Mouse (Mus musculus) hematopoietic stem cell, adult 5-6 weeks (primary cell): ENCODE data around the gene Fbxl8. TPM values are rescaled to one million over a fixed set of nuclear protein-coding genes. Genes with fewer than 3 reads are reported as not detected.
A peak's percentile ranks its signal among the peaks of the same experiment; 100 is the strongest.

Experiments used
- ATAC-seq, 2 experiments: fragments of 125-278 bp in 1 of 2; replicated peaks in 1 of 2; 2 replicates each; pipeline ENCODE4 v1.8.0; 2016 to 2017; ENCODE audit warnings: inconsistent platforms in 2 of 2, mild to moderate bottlenecking in 2 of 2, moderate number of reproducible peaks in 2 of 2, low read depth in 1 of 2, moderate TSS enrichment in 1 of 2; ENCODE audit not compliant: low FRiP score in 2 of 2, poor library complexity in 2 of 2, severe bottlenecking in 2 of 2, insufficient read depth in 1 of 2, low TSS enrichment in 1 of 2
- total RNA-seq: library from RNA; stranded (forward); fragments of 172-1452, 232-1000 nt; gene quantifications from 2 replicates; pipeline ENCODE4 v1.2.3, GENCODE M21; 2017

Fbxl8 gene
- total RNA-seq, 1 experiment from 2014 or later = 4.9 TPM

GRCm38 (mm10) chr8:105254152-105254965 is 10.1 kb upstream of the Fbxl8 start:
- ATAC-seq = peak; percentile 81 to 88

DNA sequence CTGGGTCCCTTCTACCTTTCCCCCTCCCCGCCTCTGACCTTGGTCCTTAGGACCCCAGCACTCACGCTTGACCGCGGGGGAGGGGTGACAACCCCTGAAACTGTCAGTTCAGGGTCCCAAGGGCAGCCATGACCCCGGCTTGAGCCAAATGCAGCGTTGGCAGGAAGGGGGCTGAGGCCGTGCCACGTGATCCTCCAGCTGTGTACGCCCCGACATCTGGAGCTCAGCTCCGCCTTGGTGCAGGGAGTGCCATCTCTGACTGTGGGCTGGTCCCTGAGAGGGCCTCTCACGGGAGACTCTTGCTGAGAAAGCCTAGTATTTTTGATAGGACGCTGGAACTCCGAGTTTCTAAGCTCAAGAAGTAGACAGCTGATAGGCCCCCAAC is 9.5 kb upstream of the Fbxl8 start, which contains the start of gene B3gnt9:
TSS of gene B3gnt9 (minus strand) at position 188 of the 385 bp plus-strand sequence.
- peak; percentile 18 to 29; a peak in 1 of 4 replicates for ATAC-seq

DNA sequence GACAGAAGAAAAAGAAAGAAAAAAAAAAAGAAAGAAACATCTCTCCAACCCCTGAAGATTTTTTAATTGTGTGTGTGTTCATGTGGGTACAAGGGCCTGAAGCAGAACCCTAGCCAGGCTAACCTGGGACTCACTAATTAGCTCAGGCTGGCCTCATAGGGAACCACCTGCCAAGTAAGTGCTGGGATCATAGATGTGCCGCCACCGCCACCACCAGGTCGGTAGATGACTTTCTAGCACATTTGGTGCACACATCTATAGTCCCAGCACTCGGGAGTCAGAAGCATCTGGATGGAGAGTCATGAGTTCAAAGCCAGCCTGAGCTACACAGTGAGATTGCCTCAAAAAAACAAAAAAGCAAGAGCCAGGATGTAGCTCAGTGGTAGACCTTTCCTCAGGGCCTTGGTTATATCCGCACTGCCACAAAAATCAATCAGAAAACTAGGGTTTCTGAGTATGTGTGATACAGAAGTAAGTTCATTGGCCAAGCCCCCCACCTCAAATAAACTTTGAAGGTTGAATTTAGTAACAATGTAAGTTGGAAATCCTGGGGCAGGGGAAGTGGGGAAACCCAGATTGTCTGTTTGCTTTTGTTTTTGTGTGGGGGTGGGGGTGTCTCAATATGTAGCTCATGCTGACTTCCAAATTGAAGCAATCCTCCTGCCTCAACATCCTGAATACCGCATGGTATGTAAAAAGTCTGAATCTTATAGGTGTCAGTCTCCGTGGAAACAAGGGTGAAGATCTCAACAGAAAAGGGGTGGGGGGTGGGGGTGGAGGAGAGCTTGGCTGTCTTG is 6.9 kb upstream of the Fbxl8 start:
- ATAC-seq = no peak

GRCm38 (mm10) chr8:105258911-105259720 is 5.3 kb upstream of the Fbxl8 start:
- peak in 1 of 2 experiments; percentile 2; a peak in 2 of 4 replicates for ATAC-seq

DNA sequence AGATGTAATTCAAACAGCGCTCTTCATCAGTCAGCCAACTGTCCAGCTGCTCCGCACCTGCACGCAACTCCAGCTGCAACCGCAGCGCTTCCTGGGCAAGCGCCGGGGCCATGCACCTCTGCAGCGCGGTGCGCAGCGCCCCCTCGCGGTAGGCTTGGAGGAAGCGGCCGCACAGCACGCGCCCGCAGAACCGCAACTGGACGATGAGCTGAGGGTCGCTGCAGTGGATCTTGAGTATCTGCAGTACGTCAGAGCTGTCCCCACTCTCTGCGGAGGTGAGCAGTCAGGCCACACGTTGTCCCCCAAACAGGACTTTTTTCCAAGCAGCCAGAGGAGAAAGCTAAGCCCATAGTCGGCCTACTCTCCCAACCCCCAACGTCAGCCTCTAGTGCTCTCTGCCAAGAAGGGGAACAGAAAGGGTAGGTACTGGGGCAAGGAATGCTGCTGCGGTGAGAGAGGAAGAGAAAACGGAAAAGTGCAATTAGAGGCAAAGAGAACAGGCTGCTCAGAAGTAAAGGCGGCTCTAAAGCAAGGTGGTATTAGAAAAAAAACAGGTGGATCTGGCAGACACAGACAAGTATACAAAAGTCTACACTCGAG is 4.6 kb upstream of the Fbxl8 start:
- peak; percentile 58 to 60 for ATAC-seq

GRCm38 (mm10) chr8:105260371-105261099 is 3.9 kb upstream of the Fbxl8 start:
- no peak for ATAC-seq

DNA sequence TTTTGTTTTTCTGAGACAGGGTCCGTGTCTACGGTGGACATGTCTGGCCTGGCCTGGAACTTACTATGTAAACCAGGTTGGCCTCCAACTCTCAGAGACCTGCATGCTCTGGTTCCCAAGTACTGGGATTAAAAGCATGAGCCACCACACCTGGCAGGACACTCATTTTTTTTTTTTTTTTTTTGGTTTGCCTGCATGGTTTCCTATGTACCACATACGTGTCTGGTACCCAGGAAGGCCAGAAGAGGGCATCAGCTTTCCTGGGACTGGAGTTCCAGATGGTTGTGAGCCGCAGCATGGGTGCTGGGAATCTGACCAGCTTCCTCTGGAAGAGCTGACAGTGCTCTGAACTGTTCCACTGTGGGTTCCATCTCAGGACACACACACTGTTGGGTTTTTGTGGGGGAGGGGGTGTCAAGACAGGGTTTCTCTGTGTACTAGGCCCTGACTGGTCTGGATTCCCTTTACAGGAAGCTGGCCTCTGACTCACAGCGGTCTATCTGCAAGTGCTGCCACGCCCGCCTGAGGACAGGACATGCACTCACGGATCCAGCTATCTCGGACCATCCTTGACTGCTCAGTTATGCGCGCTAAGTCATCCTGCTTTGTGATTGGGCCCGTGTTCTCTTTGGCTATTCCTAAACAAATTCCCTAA is 3.0 kb upstream of the Fbxl8 start:
- ATAC-seq = no peak

GRCm38 (mm10) chr8:105263244-105263912 is 1.1 kb upstream of the Fbxl8 start:
- no peak for ATAC-seq

GRCm38 (mm10) chr8:105265128-105265527 is 680 bp downstream of the Fbxl8 start:
- peak; percentile 65 to 80 for ATAC-seq

DNA sequence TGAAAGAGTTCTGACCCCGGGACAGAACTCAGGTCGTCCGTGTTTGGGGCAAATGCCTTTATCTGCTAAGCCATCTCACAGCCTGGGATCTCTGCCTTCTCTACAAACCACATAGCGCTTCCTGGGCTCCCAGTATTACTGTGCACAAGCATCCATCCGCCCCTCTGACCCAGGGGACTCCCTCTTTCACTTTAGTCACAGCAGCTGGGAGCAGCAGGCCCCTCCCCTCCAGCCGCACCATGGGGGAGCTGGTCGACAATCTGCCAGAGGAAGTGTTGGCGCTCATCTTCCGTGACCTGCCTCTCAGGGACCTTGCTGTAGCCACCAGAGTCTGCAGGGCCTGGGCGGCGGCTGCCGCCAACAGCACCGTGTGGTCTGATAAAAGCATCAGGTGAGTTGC is 2.3 kb downstream of the Fbxl8 start:
- ATAC-seq = no peak

DNA sequence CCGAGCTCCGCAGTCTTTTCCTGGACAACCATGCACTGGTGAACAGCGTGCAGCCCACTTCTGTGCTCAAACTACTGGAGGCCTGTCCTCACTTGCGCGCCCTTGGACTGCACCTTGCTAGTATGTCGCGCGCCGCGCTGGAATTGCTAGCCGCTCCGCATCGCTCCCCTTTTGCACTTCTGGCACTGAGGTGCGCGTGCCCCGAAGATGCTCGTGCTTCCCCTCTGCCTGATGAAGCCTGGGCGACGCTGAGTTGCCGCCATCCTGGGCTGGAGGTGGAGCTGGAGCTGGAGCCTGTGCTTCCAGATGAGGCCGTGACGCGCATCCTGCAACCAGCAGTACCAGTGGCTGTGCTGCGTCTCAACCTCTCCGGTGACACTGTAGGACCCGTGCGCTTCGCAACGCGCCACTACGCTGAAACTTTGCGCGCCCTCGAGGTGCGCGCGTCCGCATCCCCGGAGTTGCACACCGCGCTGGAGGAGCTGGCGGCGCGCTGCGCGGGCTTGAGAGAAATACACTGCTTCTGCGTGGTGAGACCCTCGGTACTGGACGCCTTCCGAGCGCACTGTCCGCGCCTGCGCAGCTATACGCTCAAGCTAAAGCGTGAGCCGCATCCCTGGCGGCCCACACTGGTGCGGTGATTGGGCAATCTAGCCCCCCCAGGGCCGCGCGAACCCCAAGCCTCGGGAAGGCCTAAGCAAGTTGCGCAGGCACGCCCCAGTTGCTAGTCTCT is 4.1 kb downstream of the Fbxl8 start:
- no peak for ATAC-seq

DNA sequence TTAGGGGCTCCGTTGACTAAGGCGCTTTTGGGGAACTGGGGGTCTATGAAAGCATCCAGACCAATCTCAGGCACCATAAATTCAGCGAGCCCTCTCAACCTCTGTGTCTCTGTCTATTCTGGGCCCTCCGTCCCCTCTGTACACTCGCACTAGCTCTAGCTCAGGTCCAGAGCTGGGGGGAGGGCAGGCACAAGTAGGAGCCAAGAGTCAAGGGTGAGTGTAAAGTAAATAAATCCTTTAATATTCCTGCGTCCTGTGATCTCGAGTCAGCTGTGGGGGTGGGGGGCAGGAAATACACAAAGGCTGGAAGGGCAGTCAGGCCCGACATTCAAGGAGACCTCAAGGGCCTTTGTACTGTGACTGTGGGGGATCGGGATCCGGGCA is 4.6 kb downstream of the Fbxl8 start:
- ATAC-seq = no peak

DNA sequence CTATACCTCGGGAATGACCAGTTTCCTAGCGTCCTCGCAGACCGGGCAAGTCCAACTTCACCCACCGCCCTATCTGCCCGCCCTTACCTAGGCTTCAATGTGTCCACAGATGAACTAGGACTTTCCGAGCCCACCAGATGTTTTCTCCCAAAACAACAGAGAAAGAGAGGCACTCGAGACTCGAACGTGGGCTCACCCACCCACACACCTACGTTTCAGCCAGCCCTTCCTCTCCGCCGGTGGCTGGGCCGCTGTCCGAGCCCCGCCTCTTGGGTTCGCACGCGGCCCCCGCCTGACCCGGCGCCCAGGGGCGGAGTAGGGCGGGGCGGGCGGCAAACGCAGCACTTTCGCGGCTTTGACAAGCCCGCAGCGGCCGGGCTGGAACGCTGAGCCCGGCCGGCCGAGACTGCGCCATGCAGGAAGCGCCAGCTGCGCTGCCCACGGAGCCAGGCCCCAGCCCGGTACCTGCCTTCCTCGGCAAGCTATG is 5.1 kb downstream of the Fbxl8 start, which contains the start of gene Hsf4:
TSS of gene Hsf4 (plus strand) at position 341 of the 487 bp plus-strand sequence.
- no peak for ATAC-seq

GRCm38 (mm10) chr8:105270101-105270915 is 5.9 kb downstream of the Fbxl8 start:
- ATAC-seq = no peak
